Mouse (Mus musculus) hindbrain, postnatal 0 days (tissue): Measurements from ENCODE around the gene Gm17349. TPM values are rescaled to one million over a fixed set of nuclear protein-coding genes. Genes with fewer than 3 reads are reported as not detected.

ENCODE experiments used
- ATAC-seq: fragments of 200-750 bp; cut with Nextera tagmentation; 2 replicates; pipeline ENCODE4 v1.8.0; 2017; ENCODE audit warnings: mild to moderate bottlenecking, moderate TSS enrichment, moderate library complexity
- DNase-seq: peaks from one replicate; pipeline ENCODE4 v3.0.0-alpha.2; 2015; ENCODE audit warnings: low spot score
- H3K27ac ChIP-seq: fragments of 300-500 bp; sonication (generic); 2 replicates; pipeline ENCODE4 v1.5.1; 2014; ENCODE audit warnings: mild to moderate bottlenecking
- H3K27me3 ChIP-seq: fragments of 300-500 bp; sonication (generic); 2 replicates; pipeline ENCODE4 v1.6.1; 2014; ENCODE audit warnings: low read length, mixed read lengths; ENCODE audit not compliant: insufficient read depth
- H3K36me3 ChIP-seq: fragments of 300-500 bp; sonication (generic); 2 replicates; pipeline ENCODE4 v1.6.1; 2014; ENCODE audit warnings: low read length, mixed read lengths; ENCODE audit not compliant: insufficient read depth
- H3K4me1 ChIP-seq: fragments of 300-500 bp; sonication (generic); 2 replicates; pipeline ENCODE4 v1.6.1; 2014; ENCODE audit warnings: antibody characterized with exemption, low read length, mixed read lengths; ENCODE audit not compliant: insufficient read depth
- H3K4me2 ChIP-seq: fragments of 300-500 bp; sonication (generic); 2 replicates; pipeline ENCODE4 v1.6.1; 2014; ENCODE audit warnings: low read depth, mild to moderate bottlenecking, low read length, moderate library complexity, mixed read lengths
- H3K4me3 ChIP-seq: fragments of 300-500 bp; sonication (generic); 2 replicates; pipeline ENCODE4 v1.5.1; 2014; ENCODE audit warnings: low read length
- H3K9ac ChIP-seq: fragments of 300-500 bp; sonication (generic); replicated peaks from 2 replicates; pipeline ENCODE4 v1.6.1; 2014; ENCODE audit warnings: mild to moderate bottlenecking, low read length, moderate library complexity, mixed read lengths
- H3K9me3 ChIP-seq: fragments of 300-500 bp; sonication (generic); 2 replicates; pipeline ENCODE4 v1.6.1; 2016; ENCODE audit warnings: low read length, mixed read lengths
- CTCF ChIP-seq: IDR thresholded peaks from 2 replicates; pipeline ENCODE4 v1.5.1; 2016; ENCODE audit warnings: antibody characterized with exemption, control low read depth, low read depth
- WGBS: fragments of 180-500 bp; shearing (Covaris S2); extraction: QIAGEN DNeasy Blood & Tissue Kit; methylation state at CpG from one replicate; pipeline ENCODE4 v1.1.7; 2014; 5-methylcytosine and 5-hydroxymethylcytosine counted together
- polyA plus RNA-seq: library from polyadenylated mRNA; unstranded; fragments of >200 nt; fragmentation: Nextera tagmentation; extraction: Ambion mirVana; gene quantifications from 2 replicates; pipeline ENCODE4 v1.2.1, GENCODE M21; 2015
- total RNA-seq: library from RNA; depleted of rRNA; stranded (reverse); fragments of >200 nt; gene quantifications from 2 replicates; pipeline ENCODE4 v1.2.3, GENCODE M21; 2014; rRNA removed

Gm17349 gene
- total and polyA plus RNA-seq, 2 experiments from 2014 or later, result not detected

DNA sequence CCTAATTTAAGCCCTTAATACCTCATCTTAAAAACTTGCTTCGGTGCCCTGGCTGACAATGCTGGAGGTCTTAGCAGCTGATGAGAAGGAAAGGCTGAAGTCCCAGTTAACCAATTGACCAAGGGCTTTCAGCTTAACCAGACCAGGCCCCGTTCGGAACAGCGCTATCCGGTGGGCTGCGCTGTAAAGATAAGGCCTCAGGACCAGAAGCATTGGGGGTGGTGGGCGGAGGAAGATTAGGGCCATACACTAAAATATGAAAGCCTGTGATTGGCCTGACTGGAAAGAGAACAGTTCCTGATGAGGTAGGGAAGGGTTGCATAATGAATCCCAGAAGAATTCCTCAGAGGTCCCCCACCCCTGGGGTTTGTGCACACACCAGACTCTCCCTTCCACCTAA lies 42.9 kb downstream of the Gm17349 start:
- 62% methylated on average over 7 of the region's 7 CpGs for WGBS
- DNase-seq (no peak), ATAC-seq (no peak)
- H3K9ac ChIP-seq, result no peak overlapping the region
- no peak for TF ChIP-seq CTCF
- H3K27ac ChIP-seq, result no peak overlapping the region
- no peak overlapping the region for H3K4me2 ChIP-seq
- H3K4me3 ChIP-seq, result no peak overlapping the region
- H3K27me3 ChIP-seq, result no peaks in the 10 kb centered on the region
- H3K9me3 ChIP-seq, result no peaks in the 10 kb centered on the region
- no peaks in the 10 kb centered on the region for H3K36me3 ChIP-seq
- peaks cover 10% of the 10 kb centered on the region for H3K4me1 ChIP-seq

DNA sequence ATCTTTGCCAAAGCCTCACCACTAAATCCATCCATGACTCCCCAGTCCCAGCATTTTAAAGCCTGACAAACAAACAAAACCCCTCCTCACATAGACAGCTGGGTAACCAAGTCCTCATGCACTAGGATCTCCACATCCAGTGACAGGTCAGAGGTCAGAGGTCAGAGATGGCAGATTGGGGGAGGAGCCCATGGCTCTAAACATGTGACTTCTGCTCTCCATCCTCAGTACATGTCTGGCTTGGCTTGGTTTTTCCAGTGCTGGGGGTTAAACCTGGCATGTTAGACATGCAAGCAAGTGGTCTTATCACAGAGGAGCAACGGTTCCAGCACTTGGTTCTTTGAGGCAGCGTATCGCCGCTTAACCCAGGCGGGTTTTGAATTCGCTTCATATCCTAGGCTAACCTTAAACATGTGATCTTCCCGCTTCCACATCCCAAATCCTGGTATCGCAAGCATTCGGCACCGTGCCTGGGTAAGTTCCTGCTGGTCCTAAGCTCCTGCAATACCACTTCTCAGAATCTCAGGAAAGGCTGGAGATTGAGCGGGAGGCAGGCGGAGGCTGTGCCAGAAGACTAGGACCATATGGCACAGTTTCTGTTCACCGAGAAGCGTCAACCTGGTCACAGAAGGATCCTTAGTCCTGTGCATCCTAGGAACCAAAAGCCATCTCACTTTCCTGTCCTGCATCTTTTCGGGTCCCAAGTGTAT lies 44.0 kb downstream of the Gm17349 start:
- no peaks in the 10 kb centered on the region for H3K27me3 ChIP-seq
- peaks cover 7% of the 10 kb centered on the region; the same call in 1 of the 2 replicates for H3K4me1 ChIP-seq
- no peak overlapping the region for H3K9ac ChIP-seq
- no peaks in the 10 kb centered on the region for H3K9me3 ChIP-seq
- H3K27ac ChIP-seq, result no peak overlapping the region
- TF ChIP-seq CTCF, result no peak
- DNase-seq (no peak), ATAC-seq (no peak)
- H3K4me3 ChIP-seq, result no peak overlapping the region
- no peaks in the 10 kb centered on the region for H3K36me3 ChIP-seq
- WGBS, result 91% methylated on average over 15 of the region's 15 CpGs
- H3K4me2 ChIP-seq, result no peak overlapping the region

DNA sequence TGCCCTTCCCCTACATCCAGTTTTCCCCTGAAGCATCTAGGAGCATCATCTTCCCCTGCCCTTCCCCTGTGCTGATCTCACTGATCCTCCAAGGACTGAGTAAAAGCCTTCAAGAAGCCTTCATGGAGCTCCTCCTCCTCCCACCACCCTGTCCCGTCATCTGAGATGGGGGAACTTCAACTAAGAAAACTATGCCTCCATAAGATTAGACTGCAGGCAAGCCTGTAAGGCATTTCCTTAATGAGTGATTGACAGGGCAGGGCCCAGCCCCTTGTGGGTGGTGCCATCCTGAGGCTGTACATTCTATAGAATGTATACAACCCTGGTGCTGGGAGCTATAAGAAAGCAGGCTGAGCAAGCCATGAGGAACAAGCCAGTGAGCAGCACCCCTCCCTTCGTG lies 46.9 kb downstream of the Gm17349 start:
- 58% methylated on average over 2 of the region's 2 CpGs for WGBS
- no peak for ATAC-seq
- Histone ChIP-seq H3K4me1 (peaks cover 2% of the 10 kb centered on the region; the same call in 1 of the 2 replicates), H3K4me3 (no peak overlapping the region), H3K4me2 (no peak overlapping the region), H3K27ac (no peak overlapping the region), H3K36me3 (no peaks in the 10 kb centered on the region), H3K9ac (no peak overlapping the region), H3K27me3 (no peaks in the 10 kb centered on the region), H3K9me3 (no peaks in the 10 kb centered on the region)
- no peak for DNase-seq
- no peak for TF ChIP-seq CTCF

DNA sequence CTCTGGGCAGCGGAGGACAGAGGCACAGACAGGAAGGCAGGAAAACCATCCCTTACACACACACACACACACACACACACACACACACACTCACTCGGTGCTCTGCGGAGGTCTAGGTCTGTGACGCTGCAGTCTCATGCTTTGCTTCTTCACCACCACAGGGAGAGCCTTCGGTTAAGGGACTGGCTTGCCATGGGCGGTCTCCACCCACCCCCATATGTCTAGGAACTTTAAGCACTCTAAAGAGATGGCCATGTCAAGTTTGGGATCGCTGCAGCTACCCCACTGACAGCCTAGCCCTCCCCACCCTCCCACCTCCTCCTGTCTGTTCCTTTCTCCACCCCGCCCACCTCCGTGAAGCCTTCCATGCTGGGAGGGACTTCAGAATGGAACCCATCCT lies 49.3 kb downstream of the Gm17349 start:
- no peak for DNase-seq
- Histone ChIP-seq H3K4me1 (peaks cover 2% of the 10 kb centered on the region; the same call in 1 of the 2 replicates), H3K9ac (no peak overlapping the region), H3K36me3 (no peaks in the 10 kb centered on the region), H3K9me3 (no peaks in the 10 kb centered on the region), H3K4me2 (no peak overlapping the region), H3K27ac (no peak overlapping the region), H3K4me3 (no peak overlapping the region), H3K27me3 (no peaks in the 10 kb centered on the region)
- no peak for TF ChIP-seq CTCF
- WGBS, result 36% methylated on average over 9 of the region's 9 CpGs
- ATAC-seq, result no peak

DNA sequence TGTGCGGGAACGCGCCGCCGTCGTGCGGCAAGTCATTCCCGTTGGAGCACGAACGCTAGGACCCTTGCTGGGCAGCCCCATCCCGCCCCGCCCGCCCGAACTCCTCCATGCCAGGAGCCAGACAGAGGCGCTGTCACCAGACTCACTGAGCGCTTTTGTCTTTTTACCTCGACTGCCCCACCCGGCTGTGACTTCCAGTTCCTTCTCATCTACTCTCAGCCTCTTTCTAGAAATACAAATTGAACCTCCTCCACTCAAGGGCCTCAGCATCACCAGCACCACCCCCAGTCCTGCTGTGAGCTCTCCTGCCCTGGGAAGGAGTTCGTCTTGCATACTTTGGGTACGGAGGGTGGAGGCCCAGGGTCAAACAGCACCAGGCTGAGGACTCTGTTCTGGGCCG lies 51.4 kb downstream of the Gm17349 start:
- H3K9me3 ChIP-seq, result no peaks in the 10 kb centered on the region
- H3K36me3 ChIP-seq, result no peaks in the 10 kb centered on the region
- peak overlapping the region; percentile 18; the same call in 1 of the 2 replicates for H3K4me3 ChIP-seq
- 5% methylated on average over 21 of the region's 21 CpGs for WGBS
- no peak for TF ChIP-seq CTCF
- H3K4me1 ChIP-seq, result peaks cover 7% of the 10 kb centered on the region; the same call in 1 of the 2 replicates
- 0 out of 2 replicates have a peak overlapping the region, but pooled peaks have one; percentile 13 for H3K9ac ChIP-seq
- ATAC-seq (no peak), DNase-seq (no peak)
- peak overlapping the region; percentile 49 for H3K4me2 ChIP-seq
- no peak overlapping the region for H3K27ac ChIP-seq
- no peaks in the 10 kb centered on the region for H3K27me3 ChIP-seq

DNA sequence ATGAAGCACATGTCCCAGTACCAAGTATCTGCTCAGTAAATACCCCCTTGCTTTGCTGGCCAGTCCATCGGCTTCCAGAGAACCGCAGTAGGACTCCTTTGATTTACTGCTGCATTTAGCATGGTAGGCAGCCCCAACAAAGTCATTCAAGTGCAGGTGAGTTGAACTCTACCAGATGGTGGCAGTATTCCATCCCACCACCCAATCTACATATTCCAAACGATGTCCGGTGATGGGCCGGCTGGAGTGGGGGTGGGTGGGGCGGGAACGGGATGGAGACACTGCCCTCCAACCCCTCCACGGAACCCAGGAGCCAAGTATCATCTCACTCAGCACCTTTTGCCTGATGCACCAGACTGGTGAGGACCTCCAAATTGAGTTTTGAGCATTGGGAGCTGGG lies 52.0 kb downstream of the Gm17349 start:
- peak overlapping the region; percentile 18; the same call in 1 of the 2 replicates for H3K4me3 ChIP-seq
- peaks cover 10% of the 10 kb centered on the region for H3K4me1 ChIP-seq
- H3K27ac ChIP-seq, result no peak overlapping the region

More for the DNA sequence above, 52.0 kb downstream of the Gm17349 start:
- 13% methylated on average over 8 of the region's 8 CpGs for WGBS
- Histone ChIP-seq H3K4me2 (peak overlapping the region; percentile 49), H3K9ac (0 out of 2 replicates have a peak overlapping the region, but pooled peaks have one; percentile 13), H3K9me3 (no peaks in the 10 kb centered on the region), H3K36me3 (no peaks in the 10 kb centered on the region), H3K27me3 (no peaks in the 10 kb centered on the region)
- TF ChIP-seq CTCF, result peak; percentile 47
- ATAC-seq, result no peak
- peak; percentile 47 for DNase-seq

Other genes with a start within 250 kb of the Gm17349 start
- gene Nckap5l, start 247.7 kb downstream of the Gm17349 start, total RNA-seq, result 19.5 and 23.4 TPM in 2 replicates
- 10.0 and 11.4 TPM in 2 replicates for gene Nckap5l, start 247.7 kb downstream of the Gm17349 start, polyA plus RNA-seq
- 10.1 and 13.7 TPM in 2 replicates for gene Bcdin3d, start 230.8 kb downstream of the Gm17349 start, total RNA-seq
- 12.6 and 12.7 TPM in 2 replicates for gene Bcdin3d, start 230.8 kb downstream of the Gm17349 start, polyA plus RNA-seq
- gene Faim2, start 177.3 kb downstream of the Gm17349 start, total RNA-seq, result 30.5 and 33.4 TPM in 2 replicates
- 54.6 and 57.9 TPM in 2 replicates for gene Faim2, start 177.3 kb downstream of the Gm17349 start, polyA plus RNA-seq
- gene Aqp2, start 126.4 kb downstream of the Gm17349 start, total RNA-seq, result not detected in 2 replicates
- 0.10 TPM in 1 of 2 replicates, not detected in the other for gene Aqp2, start 126.4 kb downstream of the Gm17349 start, polyA plus RNA-seq
- gene Aqp5, start 114.7 kb downstream of the Gm17349 start, total RNA-seq, result 3.8 and 5.5 TPM in 2 replicates
- gene Aqp5, start 114.7 kb downstream of the Gm17349 start, polyA plus RNA-seq, result 1.1 TPM in 2 replicates
- gene Aqp6, start 104.1 kb downstream of the Gm17349 start, total RNA-seq, result 0.14 and 0.26 TPM in 2 replicates
- 0.33 and 0.50 TPM in 2 replicates for gene Aqp6, start 104.1 kb downstream of the Gm17349 start, polyA plus RNA-seq
- gene Racgap1, start 53.8 kb downstream of the Gm17349 start, total RNA-seq, result 46.4 and 49.1 TPM in 2 replicates
- 49.7 and 52.0 TPM in 2 replicates for gene Racgap1, start 53.8 kb downstream of the Gm17349 start, polyA plus RNA-seq
- 127 and 143 TPM in 2 replicates for gene Asic1, start 35.1 kb downstream of the Gm17349 start, total RNA-seq
- gene Asic1, start 35.1 kb downstream of the Gm17349 start, polyA plus RNA-seq, result 32.0 and 37.1 TPM in 2 replicates
- 74.0 and 89.4 TPM in 2 replicates for gene Smarcd1, start 3.4 kb downstream of the Gm17349 start, total RNA-seq
- 78.1 and 91.2 TPM in 2 replicates for gene Smarcd1, start 3.4 kb downstream of the Gm17349 start, polyA plus RNA-seq
- gene Gpd1, start 12.0 kb upstream of the Gm17349 start, total RNA-seq, result 2.8 and 3.7 TPM in 2 replicates
- gene Gpd1, start 12.0 kb upstream of the Gm17349 start, polyA plus RNA-seq, result 2.5 TPM in 2 replicates
- gene Cox14, start 20.1 kb upstream of the Gm17349 start, total RNA-seq, result 61.2 and 101 TPM in 2 replicates
- gene Cox14, start 20.1 kb upstream of the Gm17349 start, polyA plus RNA-seq, result 201 and 202 TPM in 2 replicates
- gene Cers5, start 67.4 kb upstream of the Gm17349 start, total RNA-seq, result 92.8 and 105 TPM in 2 replicates
- gene Cers5, start 67.4 kb upstream of the Gm17349 start, polyA plus RNA-seq, result 73.0 and 73.9 TPM in 2 replicates
- gene Lima1, start 170.0 kb upstream of the Gm17349 start, total RNA-seq, result 5.8 and 6.9 TPM in 2 replicates
- gene Lima1, start 170.0 kb upstream of the Gm17349 start, polyA plus RNA-seq, result 8.0 and 10.4 TPM in 2 replicates